12 mouse cellular contexts compared by ENCODE assay signal in genomic region chr11:119105748-119106147, GRCm38 (mm10). TPM values are rescaled to one million over a fixed set of nuclear protein-coding genes. Genes with fewer than 3 reads are reported as not detected.
A peak's percentile ranks its signal among the peaks of the same experiment; 100 is the strongest.
DNase-seq lines count a peak whose midpoint lies in the region; ATAC-seq and TF ChIP-seq lines count a peak whose summit lies in the region.
"Had no signal": no experiment of that assay in that cellular context is flagged by ENCODE, and none has a peak within 500 bp of the region (broad histone marks: within the 10 kb centered on the region; RNA-seq: fewer than 3 reads in every experiment).

No protein-coding gene starts in this region.

- TF ChIP-seq CTCF in heart, postnatal 0 days (IDR thresholded peaks at IDR 0.05; ENCODE audit: low read depth), result no peak
- no peak for TF ChIP-seq CTCF in olfactory bulb, adult 2 months (IDR thresholded peaks at IDR 0.05; ENCODE audit: insufficient read depth, low read depth, low read length)

- no peaks in the 10 kb centered on the region for H3K36me3 ChIP-seq in hindbrain, embryonic 10.5 days
- H3K36me3 ChIP-seq in hindbrain, embryonic 13.5 days, result no peaks in the 10 kb centered on the region
- no peaks in the 10 kb centered on the region for H3K36me3 ChIP-seq in midbrain, embryonic 13.5 days
- no peaks in the 10 kb centered on the region for H3K36me3 ChIP-seq in midbrain, embryonic 16.5 days (ENCODE audit: control insufficient read depth, insufficient read depth, low read length)
- no peaks in the 10 kb centered on the region for H3K36me3 ChIP-seq in heart, postnatal 0 days (replicated peaks; ENCODE audit: control insufficient read depth, insufficient read depth, low read length)
- H3K36me3 ChIP-seq: G1E; neural tube, embryonic 12.5 days had no signal

- no peak for DNase-seq in hindbrain, embryonic 10.5 days (ENCODE audit: low spot score)
- no peak for DNase-seq in heart, postnatal 0 days (ENCODE audit: low spot score)
- DNase-seq in thymus, postnatal 36 days, result no peak
- DNase-seq in urinary bladder, postnatal 10 days (ENCODE audit: low spot score), result no peak
- DNase-seq: cerebellum, adult 8-10 months; gastrocnemius, postnatal 10 days had no signal

- peaks cover 34% of the 10 kb centered on the region for H3K27me3 ChIP-seq in hindbrain, embryonic 10.5 days (ENCODE audit: insufficient read depth, poor library complexity, severe bottlenecking)
- 0 out of 2 replicates have a peak, but pooled peaks cover 7% of the 10 kb centered on the region for H3K27me3 ChIP-seq in hindbrain, embryonic 13.5 days
- H3K27me3 ChIP-seq in midbrain, embryonic 13.5 days, result peaks cover 5% of the 10 kb centered on the region
- H3K27me3 ChIP-seq in midbrain, embryonic 16.5 days (ENCODE audit: control insufficient read depth, insufficient read depth, low read depth, low read length), result no peaks in the 10 kb centered on the region
- no peaks in the 10 kb centered on the region for H3K27me3 ChIP-seq in heart, postnatal 0 days (ENCODE audit: control insufficient read depth, insufficient read depth, low read length)
- H3K27me3 ChIP-seq: neural tube, embryonic 12.5 days had no signal

- H3K4me3 ChIP-seq in hindbrain, embryonic 10.5 days, result no peak overlapping the region
- no peak overlapping the region for H3K4me3 ChIP-seq in hindbrain, embryonic 13.5 days
- H3K4me3 ChIP-seq in midbrain, embryonic 13.5 days (replicated peaks), result no peak overlapping the region
- H3K4me3 ChIP-seq in midbrain, embryonic 16.5 days (ENCODE audit: low read depth, low read length), result no peak overlapping the region
- no peak overlapping the region for H3K4me3 ChIP-seq in heart, postnatal 0 days (ENCODE audit: low read depth, low read length)
- H3K4me3 ChIP-seq in olfactory bulb, adult 2 months (ENCODE audit: insufficient read depth, low read depth, low read length), result no peak overlapping the region
- H3K4me3 ChIP-seq: neural tube, embryonic 12.5 days had no signal

- no peak for TF ChIP-seq POLR2A in olfactory bulb, adult 2 months (IDR thresholded peaks at IDR 0.05; ENCODE audit: insufficient read depth, low read depth, low read length)

- no peak overlapping the region for H3K9ac ChIP-seq in hindbrain, embryonic 13.5 days
- H3K9ac ChIP-seq in midbrain, embryonic 13.5 days (replicated peaks), result 0 out of 2 replicates have a peak overlapping the region, but pooled peaks have one; percentile 15
- no peak overlapping the region for H3K9ac ChIP-seq in midbrain, embryonic 16.5 days (ENCODE audit: low read depth, low read length)
- no peak overlapping the region for H3K9ac ChIP-seq in heart, postnatal 0 days (replicated peaks; ENCODE audit: low read depth, low read length)
- H3K9ac ChIP-seq: neural tube, embryonic 12.5 days had no signal

- H3K4me1 ChIP-seq in hindbrain, embryonic 10.5 days (replicated peaks), result peaks cover 31% of the 10 kb centered on the region
- H3K4me1 ChIP-seq in hindbrain, embryonic 13.5 days (replicated peaks), result peaks cover 13% of the 10 kb centered on the region
- peaks cover 7% of the 10 kb centered on the region for H3K4me1 ChIP-seq in midbrain, embryonic 13.5 days (replicated peaks)
- H3K4me1 ChIP-seq in midbrain, embryonic 16.5 days (ENCODE audit: control insufficient read depth, insufficient read depth, low read length), result peaks cover 7% of the 10 kb centered on the region
- peaks cover 10% of the 10 kb centered on the region; the same call in 1 of the 2 replicates for H3K4me1 ChIP-seq in heart, postnatal 0 days (ENCODE audit: control insufficient read depth, insufficient read depth)
- peaks cover 11% of the 10 kb centered on the region for H3K4me1 ChIP-seq in olfactory bulb, adult 2 months (ENCODE audit: control insufficient read depth, insufficient read depth, low read length)

- TF ChIP-seq EP300 in heart, postnatal 0 days (IDR thresholded peaks at IDR 0.05; ENCODE audit: low read depth), result no peak

- H3K27ac ChIP-seq in hindbrain, embryonic 10.5 days, result peak overlapping the region; percentile 68
- no peak overlapping the region for H3K27ac ChIP-seq in hindbrain, embryonic 13.5 days
- no peak overlapping the region for H3K27ac ChIP-seq in midbrain, embryonic 13.5 days
- H3K27ac ChIP-seq in midbrain, embryonic 16.5 days (ENCODE audit: low read length), result no peak overlapping the region
- H3K27ac ChIP-seq in heart, postnatal 0 days (ENCODE audit: low read depth), result no peak overlapping the region
- H3K27ac ChIP-seq in olfactory bulb, adult 2 months (ENCODE audit: insufficient read depth, low read depth, low read length), result peak overlapping the region; percentile 31
- H3K27ac ChIP-seq: neural tube, embryonic 12.5 days had no signal

- H3K9me3 ChIP-seq in hindbrain, embryonic 10.5 days, result no peaks in the 10 kb centered on the region
- no peaks in the 10 kb centered on the region for H3K9me3 ChIP-seq in hindbrain, embryonic 13.5 days
- H3K9me3 ChIP-seq in midbrain, embryonic 13.5 days, result no peaks in the 10 kb centered on the region
- H3K9me3 ChIP-seq in midbrain, embryonic 16.5 days (replicated peaks; ENCODE audit: control insufficient read depth, low read length, poor library complexity, severe bottlenecking), result no peaks in the 10 kb centered on the region
- no peaks in the 10 kb centered on the region for H3K9me3 ChIP-seq in heart, postnatal 0 days (replicated peaks; ENCODE audit: control insufficient read depth, low read length)
- H3K9me3 ChIP-seq: neural tube, embryonic 12.5 days had no signal

- WGBS in hindbrain, embryonic 10.5 days, result 56% methylated on average over 8 of the region's 8 CpGs
- WGBS in hindbrain, embryonic 13.5 days, result 59% methylated on average over 8 of the region's 8 CpGs
- WGBS in midbrain, embryonic 13.5 days, result 58% methylated on average over 8 of the region's 8 CpGs
- 53% methylated on average over 8 of the region's 8 CpGs for WGBS in midbrain, embryonic 16.5 days
- 12% methylated on average over 8 of the region's 8 CpGs for WGBS in heart, postnatal 0 days
- 38% methylated on average over 8 of the region's 8 CpGs for WGBS in olfactory bulb, adult 2 months

- ATAC-seq in hindbrain, embryonic 13.5 days (ENCODE audit: low FRiP score), result no peak
- 0 out of 2 replicates have a peak, but pooled peaks have one; percentile 43 for ATAC-seq in midbrain, embryonic 13.5 days
- ATAC-seq in midbrain, embryonic 16.5 days, result no peak
- 0 out of 2 replicates have a peak, but pooled peaks have one; percentile 39 for ATAC-seq in heart, postnatal 0 days (ENCODE audit: insufficient read depth, low read depth)

- no peak overlapping the region for H3K4me2 ChIP-seq in hindbrain, embryonic 13.5 days
- no peak overlapping the region for H3K4me2 ChIP-seq in midbrain, embryonic 13.5 days (replicated peaks)
- H3K4me2 ChIP-seq in midbrain, embryonic 16.5 days (ENCODE audit: low read length), result no peak overlapping the region
- H3K4me2 ChIP-seq in heart, postnatal 0 days (ENCODE audit: low read depth, low read length), result peak overlapping the region; percentile 19; the same call in 1 of the 2 replicates
- H3K4me2 ChIP-seq: neural tube, embryonic 12.5 days had no signal

RNA-seq across cellular contexts. Expression of gene Cbx4, which starts 19.7 kb away (rescaled TPM):
- polyA plus RNA-seq in hindbrain, embryonic 10.5 days (2016; fragmentation: Nextera tagmentation; extraction: Ambion mirVana), result 4.4 and 8.2 TPM in 2 replicates
- polyA plus RNA-seq in hindbrain, embryonic 13.5 days (2015; fragmentation: Nextera tagmentation; extraction: Ambion mirVana), result 14.1 and 15.8 TPM in 2 replicates
- 14.1 and 16.3 TPM in 2 replicates for polyA plus RNA-seq in midbrain, embryonic 13.5 days (2015; fragmentation: Nextera tagmentation; extraction: Ambion mirVana)
- 23.9 and 25.6 TPM in 2 replicates for polyA plus RNA-seq in midbrain, embryonic 16.5 days (2015; fragmentation: Nextera tagmentation; extraction: Ambion mirVana)
- 12.1 and 23.1 TPM in 2 replicates for total RNA-seq in heart, postnatal 0 days (2014; rRNA removed; ENCODE audit: low replicate concordance)
- polyA plus RNA-seq in heart, postnatal 0 days (2015; fragmentation: Nextera tagmentation; extraction: Ambion mirVana), result 6.8 and 8.2 TPM in 2 replicates
- polyA plus RNA-seq in olfactory bulb, adult 2 months (2012; ENCODE audit: insufficient read depth, insufficient read length, low replicate concordance, missing spikeins), result not detected in 2 replicates
- total RNA-seq: G1E had no signal

Comparison
In these comparisons a context has a peak if more than half of its experiments do, and no peak if none do; other contexts are left out.
1. H3K27ac ChIP-seq: peak in hindbrain, embryonic 10.5 days (single experiment) and olfactory bulb, adult 2 months (single experiment); none in hindbrain, embryonic 13.5 days (single experiment), midbrain, embryonic 13.5 days (single experiment), midbrain, embryonic 16.5 days (single experiment) and heart, postnatal 0 days (single experiment).
2. ATAC-seq: peak in midbrain, embryonic 13.5 days (single experiment) and heart, postnatal 0 days (single experiment); none in hindbrain, embryonic 13.5 days (single experiment) and midbrain, embryonic 16.5 days (single experiment).